Mouse (Mus musculus) cortical plate, adult 2 months (tissue): ENCODE results near the gene Fam49a. TPM values are rescaled to one million over a fixed set of nuclear protein-coding genes. Genes with fewer than 3 reads are reported as not detected.

Experiments used
- H3K27ac ChIP-seq: fragments of 200-500 bp; 2 replicates; pipeline ENCODE4 v1.5.1; 2012; ENCODE audit warnings: low read length, control low read depth, inconsistent platforms; ENCODE audit not compliant: insufficient read depth
- H3K4me1 ChIP-seq: fragments of 200-500 bp; 2 replicates; pipeline ENCODE4 v1.6.1; 2011; ENCODE audit warnings: low read length; ENCODE audit not compliant: control insufficient read depth, insufficient read depth
- H3K4me3 ChIP-seq: fragments of 200-500 bp; 2 replicates; pipeline ENCODE4 v1.5.1; 2011; ENCODE audit warnings: mild to moderate bottlenecking, low read length, control low read depth; ENCODE audit not compliant: insufficient read depth
- CTCF ChIP-seq: fragments of 200-500 bp; IDR thresholded peaks from 2 replicates; pipeline ENCODE4 v1.5.1; 2011; ENCODE audit warnings: mild to moderate bottlenecking, control low read depth, low read length; ENCODE audit not compliant: insufficient read depth; ENCODE audit errors: extremely low read depth
- POLR2A ChIP-seq: fragments of 200-500 bp; IDR thresholded peaks from 2 replicates; pipeline ENCODE4 v1.6.1; 2011; ENCODE audit warnings: mild to moderate bottlenecking, low read length, control low read depth; ENCODE audit not compliant: insufficient read depth; ENCODE audit errors: extremely low read depth
- polyA plus RNA-seq: library from polyadenylated mRNA; depleted of rRNA; stranded (reverse); fragments of >200 nt; gene quantifications from 2 replicates; pipeline ENCODE4 v1.2.3, GENCODE M21; 2012

Fam49a gene
- polyA plus RNA-seq, 1 experiment = 78.9 TPM

DNA sequence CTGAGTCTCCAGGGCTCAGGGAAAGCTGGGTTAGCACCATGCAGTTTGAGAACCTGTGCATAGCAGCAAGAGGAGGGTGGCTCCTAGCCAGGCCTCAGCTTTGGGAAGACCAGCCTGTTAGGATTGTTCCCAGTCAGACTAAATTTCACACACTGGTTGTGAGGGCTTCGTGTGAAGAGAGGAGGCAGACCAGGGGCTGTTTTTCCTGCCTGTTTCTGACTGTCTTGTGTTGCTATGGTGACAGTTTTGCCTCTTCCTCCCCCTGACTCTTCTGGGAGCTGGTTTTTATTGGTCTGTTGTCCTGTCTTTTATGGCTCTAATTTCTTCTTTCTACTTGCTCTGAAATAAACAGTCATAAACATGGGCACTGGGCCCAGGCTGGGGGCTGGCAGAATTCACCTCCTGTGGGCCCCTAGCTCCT, 1.4 kb downstream of the Fam49a start:
- Histone ChIP-seq H3K4me3 (peak overlapping the region; percentile 81), H3K4me1 (peaks cover 16% of the 10 kb centered on the region), H3K27ac (peak overlapping the region; percentile 60)
- TF ChIP-seq POLR2A (peak; percentile 46), CTCF (no peak)

DNA sequence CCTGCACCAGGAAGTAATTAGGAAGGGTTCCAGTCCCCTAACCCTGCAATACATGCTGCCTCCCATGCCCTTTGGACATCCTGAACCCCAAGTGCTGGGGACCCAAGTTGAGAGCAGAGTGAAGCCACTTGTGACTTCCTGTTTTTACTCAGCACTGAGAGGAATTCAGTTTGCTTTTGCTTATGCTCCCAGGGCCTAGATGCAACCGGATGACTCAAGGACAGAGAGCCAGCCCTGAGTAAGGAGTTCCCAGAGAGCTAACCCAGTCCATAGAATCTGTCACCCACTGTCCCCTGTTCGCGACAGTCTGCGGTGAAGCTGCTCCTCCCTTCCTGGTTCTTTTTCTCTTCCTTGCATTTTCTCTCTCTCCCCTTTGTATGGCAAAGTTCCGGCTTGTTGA, 2.2 kb downstream of the Fam49a start:
- H3K4me3 ChIP-seq = peak overlapping the region; percentile 81
- TF ChIP-seq CTCF = no peak
- TF ChIP-seq POLR2A = no peak
- H3K4me1 ChIP-seq = peaks cover 16% of the 10 kb centered on the region
- peak overlapping the region; percentile 32; the same call in 1 of the 2 replicates for H3K27ac ChIP-seq

DNA sequence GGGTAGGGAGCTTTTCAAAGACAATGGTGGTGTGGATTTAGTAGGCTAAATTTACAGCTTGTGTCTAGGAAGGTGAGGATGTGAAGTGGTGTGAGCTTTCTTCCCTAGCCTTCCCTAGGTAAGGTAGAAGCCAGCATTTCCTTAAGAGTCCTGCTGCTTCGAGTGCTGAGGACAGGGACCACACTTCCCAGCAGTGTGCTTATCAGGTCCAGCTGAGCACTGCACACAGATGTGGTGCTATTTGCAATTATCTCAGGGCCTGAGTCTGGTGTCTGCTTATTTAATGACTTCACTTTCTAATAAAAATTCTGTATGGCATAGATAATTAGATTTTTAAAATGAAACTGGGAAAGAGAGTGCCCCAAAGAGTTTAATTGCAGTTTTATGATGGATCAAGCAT, 4.6 kb downstream of the Fam49a start:
- Histone ChIP-seq H3K4me3 (no peak overlapping the region), H3K27ac (no peak overlapping the region), H3K4me1 (peaks cover 27% of the 10 kb centered on the region)
- TF ChIP-seq POLR2A = no peak
- TF ChIP-seq CTCF = no peak

DNA sequence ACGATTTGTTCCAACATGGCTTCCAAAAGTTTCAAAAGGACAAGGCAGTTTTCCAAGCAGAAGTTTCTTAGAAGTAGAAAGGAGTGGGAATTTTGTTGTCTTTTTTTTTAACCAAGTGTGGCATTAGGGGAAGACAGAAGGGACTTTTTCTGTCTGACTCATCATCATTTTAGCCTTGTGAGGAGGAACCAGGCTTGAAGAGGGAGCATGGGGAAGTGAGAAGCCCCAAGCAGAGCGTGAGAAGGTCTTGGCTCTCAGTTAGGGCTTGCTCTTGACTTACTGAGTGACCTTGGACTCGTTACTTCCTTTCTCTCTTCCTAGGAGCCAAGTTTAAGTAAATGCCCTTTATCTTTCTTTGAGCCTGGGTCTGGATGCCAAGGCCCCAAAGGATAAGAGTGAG, 8.6 kb downstream of the Fam49a start:
- Histone ChIP-seq H3K27ac (no peak overlapping the region), H3K4me1 (peaks cover 39% of the 10 kb centered on the region)
- TF ChIP-seq POLR2A (no peak), CTCF (no peak)

DNA sequence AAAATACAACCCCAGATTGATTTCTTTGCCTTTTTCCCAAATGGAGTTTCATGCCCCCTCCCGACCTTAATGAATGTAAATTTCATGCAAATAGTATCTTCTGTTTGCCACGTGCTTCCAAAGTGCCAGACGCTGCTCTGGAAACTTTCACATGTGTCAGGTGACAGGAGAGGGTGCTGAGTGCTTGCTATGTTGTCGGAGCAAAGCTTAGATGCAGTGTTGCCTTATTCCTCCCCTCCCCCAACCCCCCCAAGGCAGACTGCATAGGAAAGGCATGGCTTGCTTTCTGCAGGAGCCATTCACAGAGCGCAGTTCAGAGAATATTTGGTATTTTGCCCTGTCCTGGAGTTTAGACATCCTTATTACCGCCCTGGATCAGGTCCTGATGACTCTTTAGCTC, 12.2 kb downstream of the Fam49a start:
- TF ChIP-seq POLR2A (no peak), CTCF (no peak)
- Histone ChIP-seq H3K27ac (no peak overlapping the region), H3K4me1 (peaks cover 33% of the 10 kb centered on the region), H3K4me3 (no peak overlapping the region)

More for the DNA sequence above, 8.6 kb downstream of the Fam49a start:
- H3K4me3 ChIP-seq = no peak overlapping the region

GRCm38 (mm10) chr12:12275124-12275779, 13.3 kb downstream of the Fam49a start:
- Histone ChIP-seq H3K4me3 (no peak overlapping the region), H3K4me1 (peaks cover 32% of the 10 kb centered on the region), H3K27ac (no peak overlapping the region)
- TF ChIP-seq POLR2A (no peak), CTCF (no peak)

DNA sequence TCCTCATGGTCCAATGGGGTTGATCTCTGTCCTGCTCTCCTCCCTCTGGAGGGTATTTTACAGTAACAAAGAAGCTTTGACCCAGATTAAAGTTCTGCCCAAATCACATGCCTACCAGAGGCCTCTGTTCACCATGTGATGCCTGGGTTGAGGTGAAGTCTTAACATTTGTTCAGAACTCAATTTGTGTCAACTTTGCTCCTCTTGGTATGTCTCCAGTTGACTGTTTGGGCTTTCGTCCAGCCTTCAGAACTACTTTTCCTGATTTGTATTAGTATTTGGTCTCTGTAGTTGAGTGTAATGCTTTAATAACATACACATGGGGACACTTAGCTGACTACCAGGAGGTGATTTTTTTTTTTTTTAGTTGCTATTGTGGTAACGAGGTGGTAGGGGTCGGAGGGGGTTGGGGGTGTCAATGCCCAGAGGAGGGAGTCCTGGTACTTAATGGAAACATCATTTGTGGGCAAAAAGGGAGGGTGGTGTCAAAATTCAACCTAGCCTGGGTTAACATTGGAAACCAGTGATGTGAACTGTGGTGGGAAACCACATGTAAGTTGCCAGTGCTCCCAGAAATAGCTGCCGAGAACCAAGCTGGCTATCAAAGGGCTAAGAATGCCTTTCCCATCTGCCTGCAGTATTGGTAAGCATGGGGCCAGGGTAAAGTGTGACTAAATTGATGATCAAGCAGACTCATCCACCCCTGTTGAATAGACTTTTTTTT, 16.0 kb downstream of the Fam49a start:
- peaks cover 18% of the 10 kb centered on the region for H3K4me1 ChIP-seq
- H3K4me3 ChIP-seq = no peak overlapping the region
- H3K27ac ChIP-seq = no peak overlapping the region
- TF ChIP-seq POLR2A (no peak), CTCF (no peak)

DNA sequence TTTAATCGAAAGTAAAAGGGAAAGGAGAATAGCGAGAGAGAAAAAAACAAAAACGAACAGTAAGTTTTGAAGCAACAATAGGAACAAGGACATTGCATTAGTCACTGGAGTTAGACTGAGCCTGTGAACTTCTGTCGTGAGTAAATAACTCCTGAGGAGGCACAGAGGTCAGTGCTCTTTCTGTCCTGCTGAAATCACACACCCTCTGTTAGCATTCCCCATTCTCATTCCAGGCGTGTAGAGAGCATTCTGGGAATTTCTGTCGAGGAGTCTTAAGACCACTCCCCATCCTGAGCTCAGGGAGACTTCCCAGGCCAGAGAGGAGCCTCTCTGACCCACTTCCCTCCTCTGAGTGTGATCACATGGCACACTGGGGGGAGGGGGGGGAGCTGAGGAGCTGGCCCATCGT, 16.5 kb downstream of the Fam49a start:
- Histone ChIP-seq H3K27ac (no peak overlapping the region), H3K4me1 (peaks cover 20% of the 10 kb centered on the region), H3K4me3 (no peak overlapping the region)
- no peak for TF ChIP-seq POLR2A
- no peak for TF ChIP-seq CTCF

GRCm38 (mm10) chr12:12283702-12284288, 21.9 kb downstream of the Fam49a start:
- H3K4me3 ChIP-seq = no peak overlapping the region
- H3K4me1 ChIP-seq = peaks cover 22% of the 10 kb centered on the region
- TF ChIP-seq CTCF (no peak), POLR2A (no peak)
- no peak overlapping the region for H3K27ac ChIP-seq
